Mouse (Mus musculus) lung, adult 2 months (tissue): ENCODE data around the gene Vmn1r72. TPM values are rescaled to one million over a fixed set of nuclear protein-coding genes. Genes with fewer than 3 reads are reported as not detected.
"Not testable (repeated sequence)": the region's sequence is repeated elsewhere in the genome, so short reads cannot be mapped to it uniquely, and the experiment has no call there.

Source experiments
- DNase-seq: peaks from one replicate; pipeline ENCODE4 v3.0.0; 2022
- H3K4me1 ChIP-seq: fragments of 200-500 bp; 2 replicates; pipeline ENCODE4 v1.6.1; 2011; ENCODE audit warnings: low read length; ENCODE audit not compliant: control insufficient read depth, insufficient read depth
- H3K4me3 ChIP-seq: fragments of 200-500 bp; replicated peaks from 2 replicates; pipeline ENCODE3; 2011; ENCODE audit warnings: low read depth, mild to moderate bottlenecking, control low read depth, low read length; ENCODE audit errors: extremely low read depth
- WGBS: fragments of 180-500 bp; shearing (Covaris S2); methylation state at CpG from one replicate; pipeline ENCODE4 v1.1.7; 2018; 5-methylcytosine and 5-hydroxymethylcytosine counted together
- polyA plus RNA-seq: library from polyadenylated mRNA; depleted of rRNA; stranded (reverse); fragments of >200 nt; gene quantifications from 2 replicates; pipeline ENCODE4 v1.2.3, GENCODE M21; 2012; rRNA removed

Gene Vmn1r72
- not detected in 2 replicates for polyA plus RNA-seq

DNA sequence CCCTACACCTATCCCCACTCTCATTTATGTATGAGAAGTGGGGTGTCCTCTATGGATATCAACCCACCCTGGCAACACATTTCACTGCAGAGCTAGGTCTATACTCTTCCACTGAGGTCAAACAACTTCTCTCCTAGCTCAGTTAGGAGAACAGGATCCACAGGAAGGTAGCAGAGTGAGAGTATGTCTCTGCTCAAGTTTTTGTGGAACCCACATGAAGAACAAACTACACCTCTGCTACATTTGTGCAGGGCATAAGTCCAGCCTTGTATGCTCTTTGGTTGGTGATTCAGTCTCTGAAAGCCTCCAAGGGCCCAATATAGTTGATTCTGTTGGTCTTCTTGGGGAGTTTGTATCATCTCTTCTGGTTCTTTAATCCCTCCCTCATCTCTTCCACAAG lies at the start of gene Vmn1r72:
Vmn1r72 (minus strand) TSS at position 101 of the 400 bp plus-strand sequence.
- H3K4me3 ChIP-seq, DNase-seq, H3K4me1 ChIP-seq: not testable (repeated sequence)

- H3K4me3 ChIP-seq, DNase-seq, H3K4me1 ChIP-seq: not testable (repeated sequence)
- 14% methylated on average over 8 of the region's 8 CpGs for WGBS
Observed at GRCm38 (mm10) chr7:11617082-11617481, 62.9 kb downstream of the Vmn1r72 start.

Other genes starting within 250 kb of the Vmn1r72 start
- gene Zscan4-ps2, start 165.8 kb downstream of the Vmn1r72 start, polyA plus RNA-seq: not detected in 2 replicates
- not detected in 2 replicates for gene Zscan4-ps3, start 70.8 kb downstream of the Vmn1r72 start, polyA plus RNA-seq
- gene Vmn1r73, start 50.1 kb upstream of the Vmn1r72 start, polyA plus RNA-seq: not detected in 2 replicates
- not detected in 2 replicates for gene Vmn1r74, start 153.8 kb upstream of the Vmn1r72 start, polyA plus RNA-seq
- gene Vmn1r75, start 194.5 kb upstream of the Vmn1r72 start, polyA plus RNA-seq: not detected in 2 replicates